Mouse (Mus musculus) heart, adult 18-20 months (tissue): ENCODE data around the gene Scn8a. TPM values are rescaled to one million over a fixed set of nuclear protein-coding genes. Genes with fewer than 3 reads are reported as not detected.
A peak's percentile ranks its signal among the peaks of the same experiment; 100 is the strongest.

ENCODE experiments used
- DNase-seq, 2 experiments: peaks; one replicate each; pipeline ENCODE4 v3.0.0; 2021 to 2022; ENCODE audit warnings: mixed read lengths in 1 of 2
- total RNA-seq, 2 experiments: library from RNA; stranded (reverse); gene quantifications; 2 replicates each; pipeline ENCODE4 v1.2.3; 2021

The Scn8a gene
- total RNA-seq, 2 experiments from 2014 or later: not detected

DNA sequence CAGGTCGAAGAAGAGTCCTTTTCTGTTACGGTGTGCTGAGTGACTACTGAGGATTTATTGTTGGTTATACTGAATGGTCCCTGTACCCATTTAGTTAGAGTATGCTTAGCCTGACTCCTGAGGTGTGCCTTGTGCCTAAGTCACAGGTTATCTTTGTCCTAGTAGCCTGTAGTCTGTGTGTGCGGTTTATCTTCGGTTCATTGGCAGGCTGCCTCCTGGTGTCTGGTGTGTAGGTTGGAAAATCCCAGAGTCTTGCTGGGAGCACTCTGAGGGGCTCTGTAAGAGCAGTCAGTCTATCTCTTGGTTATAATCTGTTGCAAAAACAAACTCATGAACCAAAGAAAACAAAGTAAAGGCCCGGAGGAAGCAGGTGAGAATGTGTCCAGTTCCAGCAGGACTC lies 11.7 kb downstream of the Scn8a start:
- no peak for DNase-seq

DNA sequence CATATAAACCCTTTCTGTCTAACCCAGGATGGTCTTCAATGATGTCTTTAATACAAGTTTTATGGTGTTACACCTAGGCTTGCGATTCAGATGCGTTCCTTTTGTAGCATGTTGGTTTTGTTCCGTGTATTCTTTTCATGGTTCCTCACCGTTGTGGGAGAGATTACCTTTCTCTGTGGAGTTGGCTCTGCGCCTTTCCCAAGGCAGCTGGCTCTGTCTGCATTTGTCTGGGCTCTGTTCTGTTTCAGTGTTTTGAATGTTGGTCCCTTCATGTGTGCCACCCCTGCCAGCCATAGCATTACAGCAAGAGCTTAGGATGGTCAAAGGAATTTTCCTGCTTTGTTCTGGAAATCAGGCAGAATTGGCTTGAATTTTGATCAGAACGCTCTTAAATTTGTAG lies 14.8 kb downstream of the Scn8a start:
- DNase-seq: no peak

DNA sequence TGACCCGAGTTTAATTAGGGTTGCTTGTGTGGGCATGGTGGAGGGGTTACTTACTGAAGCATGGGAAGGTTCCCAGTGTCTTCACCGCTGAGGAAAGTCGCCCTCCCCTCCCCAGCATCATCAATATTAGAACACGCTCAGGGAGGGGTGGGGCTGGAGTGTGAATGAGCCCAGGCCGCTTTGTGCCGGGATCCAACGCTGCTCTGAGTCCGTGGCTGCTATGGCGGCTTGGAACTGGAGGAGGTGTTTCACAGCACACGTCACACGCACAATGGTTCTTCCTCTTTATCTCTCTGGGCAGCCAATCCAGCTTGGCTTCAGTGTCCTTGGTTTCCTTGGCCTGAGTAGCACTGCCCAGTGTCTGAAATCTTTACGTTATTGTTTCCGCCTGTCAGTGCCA lies 22.3 kb downstream of the Scn8a start:
- no peak for DNase-seq

DNA sequence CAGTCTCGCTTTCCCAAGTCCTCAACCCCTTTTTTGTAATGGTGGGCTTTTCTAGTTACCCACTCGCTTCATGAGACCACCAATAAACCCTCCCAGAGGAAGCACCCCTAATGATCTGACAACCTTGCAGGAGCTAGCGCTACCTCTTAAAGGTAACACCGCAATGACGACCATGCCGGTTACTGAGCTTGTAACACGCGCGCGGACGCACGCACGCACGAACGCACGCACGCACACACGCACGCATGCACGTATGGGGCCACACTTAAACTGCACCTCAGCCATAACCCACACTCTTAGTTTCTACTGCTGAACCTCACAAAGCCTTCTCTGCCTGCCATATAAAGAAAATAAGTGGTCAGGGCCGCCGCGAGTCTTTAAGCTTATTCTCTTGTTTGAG lies 26.8 kb downstream of the Scn8a start:
- DNase-seq: no peak

DNA sequence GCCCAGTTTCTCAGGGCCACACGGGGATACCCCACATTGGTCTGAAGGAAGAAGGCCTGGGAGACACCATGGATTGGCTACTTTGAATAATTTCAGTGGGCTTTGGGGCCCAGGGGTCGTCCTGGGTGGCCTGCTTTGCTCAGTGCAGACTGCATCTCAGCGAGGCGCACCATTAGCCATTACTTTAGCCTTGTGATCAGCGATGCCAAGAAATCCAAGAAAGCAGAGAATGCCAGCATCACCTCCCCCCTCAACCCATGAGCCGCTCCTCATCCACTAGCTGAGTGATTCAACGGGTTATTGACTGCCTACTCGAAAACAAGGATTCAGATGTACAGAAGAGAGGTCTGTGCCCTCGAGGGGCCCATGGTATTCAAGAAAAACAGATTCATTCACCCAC lies 34.2 kb downstream of the Scn8a start:
- DNase-seq: no peak

DNA sequence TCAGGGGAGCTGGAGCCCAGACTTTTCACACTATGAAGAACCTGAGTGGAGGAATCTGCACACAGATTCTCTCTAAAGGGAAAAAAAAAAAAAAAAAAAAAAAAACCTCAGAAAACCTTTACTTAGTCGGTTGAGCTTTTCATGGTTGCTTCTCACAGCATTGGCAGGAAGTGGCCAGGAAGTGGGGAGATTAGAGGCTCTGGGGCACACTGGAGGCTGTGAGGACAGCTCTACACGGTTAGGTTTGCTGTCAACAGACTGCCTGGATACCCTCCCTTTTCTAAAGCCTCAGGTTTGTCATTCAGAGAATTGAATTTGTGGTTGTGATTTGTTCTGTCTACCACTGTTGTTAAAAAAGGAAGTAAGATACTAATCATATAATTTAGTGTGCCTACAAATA lies 35.3 kb downstream of the Scn8a start:
- DNase-seq: peak in 1 of 2 experiments; percentile 22

DNA sequence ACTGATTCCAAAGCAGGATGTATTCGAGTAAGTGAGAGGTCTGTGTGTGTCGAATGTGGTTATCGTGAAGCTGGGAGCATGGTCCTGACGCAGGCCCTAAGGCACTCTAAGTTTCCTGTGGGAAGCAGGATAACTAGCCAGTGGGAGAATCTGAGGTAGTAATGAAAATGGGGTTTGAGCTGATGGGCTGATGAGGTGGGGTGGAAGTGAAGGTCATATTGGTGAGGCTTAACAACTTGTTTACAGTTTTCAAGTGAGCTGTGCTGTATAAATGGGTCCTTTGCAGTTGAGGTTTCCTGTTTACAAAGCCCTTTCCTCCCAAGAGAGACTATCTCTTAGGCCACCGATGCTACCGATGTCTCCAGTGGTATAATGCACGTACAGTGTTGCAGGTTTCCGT lies 36.1 kb downstream of the Scn8a start:
- no peak for DNase-seq

DNA sequence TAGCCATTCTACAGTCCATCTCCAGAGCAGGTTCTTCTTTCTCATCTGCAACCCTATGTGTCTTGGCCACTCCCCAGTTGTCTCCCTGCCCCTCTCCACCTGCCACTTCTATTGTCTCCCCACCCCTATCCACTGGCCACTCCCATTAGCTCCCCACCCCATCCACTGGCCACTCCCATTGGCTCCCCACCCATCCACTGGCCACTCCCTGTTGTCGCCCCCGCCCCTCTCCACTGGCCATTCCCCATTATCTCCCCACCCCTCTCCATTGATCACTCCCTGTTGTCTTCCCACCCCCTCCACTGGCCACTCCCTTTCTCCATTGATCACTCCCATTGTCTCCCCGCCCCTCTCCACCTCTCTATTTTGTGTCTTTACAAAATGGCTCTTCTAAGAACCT lies 39.2 kb downstream of the Scn8a start:
- no peak for DNase-seq

DNA sequence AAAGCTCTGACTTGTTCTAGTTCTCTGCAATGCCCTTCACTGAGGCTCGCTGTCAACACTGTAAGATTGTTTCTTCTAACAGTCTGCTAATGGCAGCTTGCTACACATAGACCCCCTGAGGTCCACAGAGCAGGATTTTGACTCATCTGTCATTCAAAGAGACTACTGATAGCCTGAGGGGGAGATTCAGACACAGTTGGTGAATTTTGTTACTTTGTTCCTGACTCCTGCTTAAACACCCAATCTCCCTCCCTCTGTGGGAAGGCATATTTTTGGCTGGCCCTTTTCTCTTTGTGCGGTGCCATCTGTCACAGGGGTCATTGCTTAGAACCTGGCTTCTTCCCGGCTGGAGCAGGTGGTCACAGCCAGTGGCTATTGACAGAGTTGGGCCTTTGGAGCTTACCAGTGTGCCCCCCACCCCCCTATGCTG lies 40.1 kb downstream of the Scn8a start:
- no peak for DNase-seq

DNA sequence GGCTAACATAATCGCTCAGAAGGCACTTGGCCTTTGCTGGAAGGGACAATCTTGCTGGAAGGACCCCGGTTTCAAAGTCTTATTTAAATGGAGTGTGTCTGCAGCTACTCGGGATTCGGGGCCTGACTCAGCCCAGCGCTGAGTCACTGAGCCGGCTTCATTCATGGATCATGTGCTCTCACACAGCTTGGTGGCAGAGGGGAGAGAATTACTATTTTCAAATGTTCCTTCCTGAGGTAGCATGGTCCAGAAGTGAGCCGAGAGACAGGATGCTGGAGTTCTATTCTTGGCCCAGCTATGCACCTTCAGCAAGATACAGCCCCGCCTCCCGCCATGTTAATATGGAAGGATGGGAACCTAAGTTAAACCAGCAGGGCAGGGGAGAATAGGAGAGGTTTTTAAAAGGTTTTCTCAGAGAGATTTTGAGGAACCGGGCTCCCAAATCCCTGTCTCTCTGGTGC lies 40.8 kb downstream of the Scn8a start:
- DNase-seq: no peak

DNA sequence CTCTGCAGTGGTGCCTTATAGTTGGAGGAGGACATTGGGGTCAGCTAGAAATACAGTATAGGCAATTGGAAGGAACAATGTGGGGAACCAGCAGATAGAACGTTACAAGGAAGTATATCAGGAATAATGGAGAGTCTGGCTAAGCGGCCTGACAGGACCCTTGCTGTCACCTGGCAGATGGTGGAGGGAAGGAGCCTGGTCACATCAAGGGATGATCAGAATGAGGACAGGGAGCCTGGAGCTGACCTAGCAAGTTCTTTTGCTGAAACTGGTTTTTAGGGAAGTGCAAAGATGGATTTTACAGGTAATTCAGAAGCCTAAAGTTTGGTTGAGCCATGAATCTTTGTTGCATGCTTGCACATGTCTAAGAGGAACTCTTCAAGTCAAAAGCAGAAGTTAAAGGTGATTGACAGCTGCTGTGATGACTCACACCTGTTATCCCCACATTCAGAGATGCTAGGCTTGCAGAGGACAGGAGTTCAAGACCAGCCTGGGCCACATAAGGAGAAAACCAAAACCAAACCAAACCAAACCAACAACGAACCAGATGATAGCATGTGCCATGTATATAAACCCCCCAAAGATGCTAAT lies 43.1 kb downstream of the Scn8a start:
- DNase-seq: no peak

DNA sequence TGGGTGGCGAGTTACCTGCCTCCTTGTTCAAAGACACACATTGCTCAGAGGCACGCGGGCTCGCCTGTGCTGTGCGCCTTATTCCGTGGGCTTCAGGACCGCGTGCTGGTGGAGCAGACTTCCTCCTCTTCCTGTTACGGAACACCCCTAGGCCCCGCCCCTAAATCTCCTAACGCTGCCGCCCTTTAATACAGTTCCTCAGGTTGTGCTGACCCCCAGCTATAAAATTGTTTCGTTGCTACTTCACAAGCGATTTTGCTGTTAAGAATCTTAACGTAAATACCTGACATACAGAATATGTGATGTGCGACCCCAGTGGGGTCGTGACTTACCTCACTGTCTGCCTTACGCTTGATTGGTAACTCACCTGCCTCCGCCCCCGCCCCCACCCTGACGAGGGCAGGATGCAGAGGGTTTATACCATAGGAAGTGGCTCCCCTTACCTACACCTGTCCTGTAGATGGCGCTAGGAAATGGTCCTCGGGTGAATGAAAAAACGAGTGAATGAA lies 45.1 kb downstream of the Scn8a start:
- DNase-seq: no peak

DNA sequence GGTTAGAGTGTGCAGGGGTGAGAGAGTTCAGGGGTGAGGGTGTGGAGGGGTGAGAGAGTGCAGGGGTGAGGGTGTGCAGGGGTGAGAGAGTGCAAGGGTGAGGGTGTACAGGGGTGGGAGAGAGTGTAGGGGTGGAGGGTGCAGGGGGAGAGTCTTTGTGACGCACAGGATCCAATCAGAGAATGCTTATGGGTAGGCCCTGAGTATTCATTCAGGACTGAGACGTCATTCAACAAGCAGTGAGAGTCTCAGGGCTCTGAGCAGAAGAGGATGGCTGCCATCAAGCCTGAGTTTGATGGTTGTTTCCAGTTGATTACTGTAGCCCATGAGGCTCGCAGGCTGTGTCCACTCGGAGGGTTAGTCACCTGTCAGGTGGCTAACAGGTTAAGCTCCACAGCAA lies 48.4 kb downstream of the Scn8a start:
- DNase-seq: no peak

DNA sequence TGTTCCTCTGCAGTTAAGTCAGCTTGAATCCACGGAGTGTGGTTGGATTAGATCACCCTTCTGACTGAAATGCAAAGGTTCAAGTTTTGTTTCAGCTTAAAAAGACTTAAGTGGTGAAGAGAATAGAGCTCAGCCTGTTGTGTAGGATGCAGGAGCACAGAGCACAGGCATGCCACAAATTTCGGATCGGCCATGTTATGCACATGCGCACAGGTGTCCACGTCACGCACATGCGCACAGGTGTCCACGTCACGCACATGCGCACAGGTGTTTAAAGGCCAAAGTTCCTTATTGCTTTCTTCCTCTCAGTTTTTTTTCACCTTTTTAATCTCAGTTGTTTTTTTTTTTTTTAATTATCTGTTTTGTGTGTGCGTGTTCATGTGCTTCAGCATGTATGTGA lies 52.6 kb downstream of the Scn8a start:
- no peak for DNase-seq

DNA sequence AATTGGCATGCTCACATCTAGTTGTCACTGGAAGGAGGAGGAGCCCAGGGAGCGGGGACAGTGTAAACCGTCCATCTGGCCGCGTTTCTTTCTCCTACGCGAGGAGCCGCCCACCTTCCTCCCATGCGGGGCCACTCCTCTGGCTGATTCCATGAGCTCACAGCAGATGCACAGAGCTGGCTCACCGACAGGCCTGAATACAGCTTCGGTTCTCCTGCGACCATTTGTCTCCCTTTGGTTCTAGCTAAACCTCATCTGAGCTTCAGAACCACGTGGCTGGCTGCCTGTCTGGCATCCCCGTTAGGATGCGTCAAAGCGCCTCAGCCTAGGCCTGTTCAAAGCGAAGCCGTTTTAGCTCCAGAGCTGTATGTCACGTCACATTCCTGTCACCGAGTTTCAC lies 53.8 kb downstream of the Scn8a start:
- DNase-seq: peak; percentile 25 to 42

DNA sequence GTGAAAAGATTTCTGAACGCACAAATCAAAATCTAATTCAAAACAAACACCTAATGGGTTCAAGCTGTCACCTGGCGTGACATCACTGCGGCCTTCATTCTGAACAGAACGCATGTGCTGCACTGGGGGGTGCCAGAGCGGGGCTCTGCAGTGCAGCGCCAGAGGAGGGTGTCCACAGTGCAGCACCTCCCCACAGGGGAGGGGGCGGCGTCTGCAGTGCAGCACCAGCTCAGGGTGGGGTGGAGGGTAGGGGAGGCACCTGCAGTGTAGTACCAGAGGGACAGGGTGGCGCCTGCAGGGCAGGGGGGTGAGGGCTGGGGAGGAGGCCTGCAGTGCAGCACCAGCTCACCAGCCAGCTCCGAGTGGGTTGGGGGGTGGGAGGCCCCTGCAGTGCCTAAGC lies 55.3 kb downstream of the Scn8a start:
- DNase-seq: no peak

DNA sequence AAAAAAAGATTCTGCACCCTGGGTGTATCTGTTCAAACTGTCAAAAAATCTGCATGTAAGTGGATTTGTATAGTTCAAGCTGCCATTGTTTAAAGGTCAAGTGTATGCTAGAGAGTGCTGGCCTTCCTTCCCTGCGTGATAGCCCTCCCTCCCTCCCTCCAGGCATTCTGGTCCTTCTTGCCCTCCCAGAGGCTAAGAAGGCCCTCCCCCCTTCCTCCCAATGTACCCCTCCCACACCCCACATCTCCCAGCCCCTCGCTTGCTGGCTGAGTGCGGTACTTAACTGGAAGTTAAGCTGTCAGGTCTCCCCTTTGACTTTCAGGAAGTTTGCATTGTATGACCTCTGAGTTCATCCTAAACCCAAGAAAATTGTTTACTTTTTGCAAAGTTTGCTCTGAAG lies 60.8 kb downstream of the Scn8a start:
- no peak for DNase-seq

DNA sequence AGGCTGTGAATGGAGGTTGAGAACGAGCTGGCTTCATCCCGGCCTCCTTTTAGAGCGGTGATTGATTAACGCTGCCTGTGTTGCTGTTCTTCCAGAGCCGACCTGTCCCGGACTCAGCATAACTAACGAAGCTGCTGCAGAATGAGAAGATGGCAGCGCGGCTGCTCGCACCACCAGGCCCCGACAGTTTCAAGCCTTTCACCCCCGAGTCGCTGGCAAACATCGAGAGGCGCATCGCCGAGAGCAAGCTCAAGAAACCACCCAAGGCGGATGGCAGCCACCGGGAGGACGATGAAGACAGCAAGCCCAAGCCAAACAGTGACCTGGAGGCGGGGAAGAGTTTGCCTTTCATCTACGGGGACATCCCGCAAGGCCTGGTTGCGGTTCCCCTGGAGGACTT lies 66.5 kb downstream of the Scn8a start:
- DNase-seq: no peak

DNA sequence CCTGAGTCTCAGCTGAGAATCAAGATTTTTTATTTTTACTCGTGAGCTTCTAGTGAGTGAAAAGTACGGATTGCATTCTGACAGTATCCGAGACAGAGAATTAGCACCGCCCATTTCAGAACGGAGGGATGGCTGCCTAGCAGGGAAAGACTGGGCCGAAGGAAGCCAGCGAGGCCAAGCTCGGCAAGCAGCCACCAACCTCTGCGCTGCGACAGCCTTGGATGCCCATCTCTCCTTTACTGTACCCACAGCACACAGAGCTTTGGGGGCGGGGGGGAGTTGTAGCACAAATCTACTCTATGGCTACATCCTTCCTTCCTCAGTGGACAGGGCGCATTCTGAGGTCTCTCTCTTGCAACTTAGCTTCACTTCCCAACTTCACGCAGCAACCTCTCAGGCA lies 78.7 kb downstream of the Scn8a start:
- no peak for DNase-seq

DNA sequence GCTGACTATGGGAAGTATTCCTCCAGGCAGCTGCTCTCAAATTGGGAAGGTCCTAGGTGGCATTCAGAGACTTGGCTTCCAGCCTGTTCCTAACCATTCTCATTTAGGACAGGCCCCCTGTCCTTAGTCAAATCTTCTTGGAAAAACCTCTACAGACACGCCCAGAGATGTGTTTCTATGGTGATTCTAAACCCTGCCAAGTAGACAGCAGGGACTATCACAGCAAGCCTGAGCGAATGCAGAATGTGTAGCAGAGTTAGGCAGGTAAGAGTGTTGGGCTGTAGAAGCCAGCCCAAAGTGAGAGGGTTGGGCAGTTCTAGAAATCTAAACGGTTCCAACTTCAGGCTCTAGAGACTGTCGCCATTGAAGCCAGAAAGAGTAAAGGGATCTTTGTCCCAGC lies 79.5 kb downstream of the Scn8a start:
- DNase-seq: no peak

DNA sequence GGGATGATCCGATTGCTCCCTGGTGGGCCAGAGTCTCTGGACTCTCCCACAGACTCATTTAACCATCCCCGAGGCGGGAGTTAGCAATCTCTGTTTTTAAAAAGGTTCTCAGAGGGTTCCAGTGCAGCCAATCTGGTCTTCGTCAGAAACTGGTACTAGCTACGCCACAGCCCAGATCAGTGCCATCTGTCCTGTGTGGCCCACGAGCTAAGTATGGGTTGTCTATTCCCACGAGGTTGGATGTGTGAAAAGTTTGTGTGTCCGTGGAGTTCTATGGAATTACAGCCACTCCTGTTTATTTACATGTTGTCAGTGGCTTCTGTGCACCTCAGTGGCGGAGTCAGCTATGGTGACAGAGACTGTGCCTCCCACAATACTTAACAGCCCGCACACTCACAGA lies 81.8 kb downstream of the Scn8a start:
- DNase-seq: no peak

DNA sequence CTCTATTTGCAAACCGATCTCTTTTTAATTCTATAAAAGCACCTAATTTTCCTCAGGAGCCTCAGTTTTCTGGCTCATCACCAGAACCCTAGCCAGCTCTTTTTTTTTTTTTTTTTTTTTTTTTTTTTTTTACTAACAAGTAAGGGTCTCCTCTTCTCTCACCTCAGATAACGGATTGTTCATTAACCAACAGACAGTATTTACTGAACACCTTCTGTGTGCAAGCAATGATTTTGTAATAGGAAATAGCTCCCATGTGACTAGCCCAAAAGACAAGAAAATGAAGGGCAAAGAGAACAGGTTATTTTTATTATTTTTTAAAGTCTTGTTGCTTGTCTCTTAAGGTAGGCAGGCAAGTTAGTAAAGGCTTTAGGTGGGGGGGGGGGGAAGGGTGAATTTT lies 82.6 kb downstream of the Scn8a start:
- no peak for DNase-seq

DNA sequence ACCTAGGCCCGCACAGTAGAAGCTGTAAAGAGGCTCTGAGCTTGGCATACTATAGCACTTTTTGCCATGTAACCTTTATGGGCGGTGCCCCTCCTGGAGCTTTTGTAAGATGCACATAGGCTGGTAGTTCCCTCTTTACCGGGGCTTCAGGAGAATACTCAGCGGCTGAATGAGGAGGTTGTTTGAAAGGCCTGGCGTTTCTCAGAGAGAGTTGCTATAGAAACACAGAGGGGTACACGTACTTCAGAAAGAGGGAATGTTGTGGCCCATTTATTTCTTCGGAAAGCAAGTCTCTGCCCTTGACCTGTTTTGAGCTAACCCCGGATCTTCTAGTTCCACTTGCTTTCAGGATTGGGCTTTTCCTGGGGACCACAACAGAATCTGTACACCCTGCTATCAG lies 83.2 kb downstream of the Scn8a start:
- DNase-seq: no peak

DNA sequence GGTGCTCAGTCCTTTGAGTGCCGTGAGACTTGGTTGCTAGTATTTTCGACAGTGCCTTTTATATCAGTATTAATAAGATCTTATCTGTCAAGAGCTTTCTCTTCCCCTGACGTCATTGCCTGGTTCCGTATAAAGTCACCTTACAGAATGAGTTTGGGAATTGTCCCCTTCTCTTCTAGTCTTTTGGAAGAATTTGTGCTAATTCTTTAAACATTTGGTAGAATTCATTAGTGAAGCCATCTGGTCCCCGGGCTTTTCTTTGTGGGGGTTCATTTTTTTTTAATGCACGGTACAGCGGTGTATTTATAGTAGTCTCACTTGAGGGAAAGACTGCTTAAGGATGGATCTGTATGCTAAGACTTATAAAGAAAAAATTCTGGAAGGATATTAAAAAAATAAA lies 84.3 kb downstream of the Scn8a start:
- no peak for DNase-seq

DNA sequence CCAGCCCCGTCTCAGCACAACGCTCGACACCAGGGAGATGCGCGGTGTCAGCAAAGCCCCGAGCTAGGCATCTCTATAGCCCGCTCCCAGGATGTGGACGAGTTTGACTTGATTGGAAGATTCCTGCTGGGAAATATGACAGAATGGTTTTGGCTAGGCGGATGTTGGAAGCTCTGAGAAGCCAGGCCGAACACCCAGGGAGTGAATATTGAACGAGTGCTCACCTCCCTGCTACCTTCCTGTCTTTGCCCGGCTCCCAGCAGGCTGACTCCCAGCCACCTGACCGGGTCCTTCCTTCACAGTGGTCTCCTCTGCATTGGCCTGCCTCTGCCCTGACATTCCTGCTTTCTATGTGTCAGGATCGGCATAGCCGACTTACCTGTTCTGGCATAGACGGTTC lies 85.1 kb downstream of the Scn8a start:
- no peak for DNase-seq
